Mouse (Mus musculus) liver, embryonic 11.5 days (tissue): ENCODE results near the gene Rpl7l1. TPM values are rescaled to one million over a fixed set of nuclear protein-coding genes. Genes with fewer than 3 reads are reported as not detected.
A peak's percentile ranks its signal among the peaks of the same experiment; 100 is the strongest.
"Not testable (repeated sequence)": the region's sequence is repeated elsewhere in the genome, so short reads cannot be mapped to it uniquely, and the experiment has no call there.

Source experiments
- ATAC-seq: fragments of 200-750 bp; cut with Nextera tagmentation; replicated peaks from 2 replicates; pipeline ENCODE4 v1.8.0; 2017; ENCODE audit warnings: moderate number of reproducible peaks, mild to moderate bottlenecking, moderate TSS enrichment, moderate library complexity; ENCODE audit not compliant: low FRiP score
- DNase-seq: peaks from one replicate; pipeline ENCODE4 v3.0.0-alpha.2; 2017; ENCODE audit warnings: low spot score
- H3K27ac ChIP-seq: fragments of 300-500 bp; sonication (generic); 2 replicates; pipeline ENCODE4 v1.5.1; 2014; ENCODE audit warnings: mild to moderate bottlenecking, low read depth, low read length, control low read depth
- H3K27me3 ChIP-seq: fragments of 300-500 bp; sonication (generic); replicated peaks from 2 replicates; pipeline ENCODE4 v1.6.1; 2014; ENCODE audit warnings: low read length, mixed read lengths; ENCODE audit not compliant: control insufficient read depth, insufficient read depth
- H3K36me3 ChIP-seq: fragments of 300-500 bp; sonication (generic); 2 replicates; pipeline ENCODE4 v1.6.1; 2014; ENCODE audit warnings: mild to moderate bottlenecking, low read length, moderate library complexity, mixed read lengths; ENCODE audit not compliant: control insufficient read depth, insufficient read depth
- H3K4me1 ChIP-seq: fragments of 300-500 bp; sonication (generic); replicated peaks from 2 replicates; pipeline ENCODE4 v1.6.1; 2014; ENCODE audit warnings: low read length, mixed read lengths; ENCODE audit not compliant: control insufficient read depth, insufficient read depth
- H3K4me2 ChIP-seq: fragments of 300-500 bp; sonication (generic); 2 replicates; pipeline ENCODE4 v1.6.1; 2014; ENCODE audit warnings: mild to moderate bottlenecking, control low read depth, moderate library complexity
- H3K4me3 ChIP-seq: fragments of 300-500 bp; sonication (generic); 2 replicates; pipeline ENCODE4 v1.5.1; 2014; ENCODE audit warnings: low read depth, low read length, control low read depth
- H3K9ac ChIP-seq: fragments of 300-500 bp; sonication (generic); 2 replicates; pipeline ENCODE4 v1.6.1; 2014; ENCODE audit warnings: low read depth, low read length, control low read depth
- H3K9me3 ChIP-seq: fragments of 300-500 bp; sonication (generic); 2 replicates; pipeline ENCODE4 v1.6.1; 2016; ENCODE audit warnings: low read length, inconsistent platforms, mixed read lengths; ENCODE audit not compliant: control insufficient read depth
- WGBS: fragments of 180-500 bp; shearing (Covaris S2); extraction: QIAGEN DNeasy Blood & Tissue Kit; methylation state at CpG from one replicate; pipeline ENCODE4 v1.1.7; 2014; 5-methylcytosine and 5-hydroxymethylcytosine counted together
- polyA plus RNA-seq: library from polyadenylated mRNA; unstranded; fragments of >200 nt; fragmentation: Nextera tagmentation; extraction: Ambion mirVana; gene quantifications from 2 replicates; pipeline ENCODE4 v1.2.1, GENCODE M21; 2014

Rpl7l1 gene
- polyA plus RNA-seq, 1 experiment from 2014 or later = 195 TPM

DNA sequence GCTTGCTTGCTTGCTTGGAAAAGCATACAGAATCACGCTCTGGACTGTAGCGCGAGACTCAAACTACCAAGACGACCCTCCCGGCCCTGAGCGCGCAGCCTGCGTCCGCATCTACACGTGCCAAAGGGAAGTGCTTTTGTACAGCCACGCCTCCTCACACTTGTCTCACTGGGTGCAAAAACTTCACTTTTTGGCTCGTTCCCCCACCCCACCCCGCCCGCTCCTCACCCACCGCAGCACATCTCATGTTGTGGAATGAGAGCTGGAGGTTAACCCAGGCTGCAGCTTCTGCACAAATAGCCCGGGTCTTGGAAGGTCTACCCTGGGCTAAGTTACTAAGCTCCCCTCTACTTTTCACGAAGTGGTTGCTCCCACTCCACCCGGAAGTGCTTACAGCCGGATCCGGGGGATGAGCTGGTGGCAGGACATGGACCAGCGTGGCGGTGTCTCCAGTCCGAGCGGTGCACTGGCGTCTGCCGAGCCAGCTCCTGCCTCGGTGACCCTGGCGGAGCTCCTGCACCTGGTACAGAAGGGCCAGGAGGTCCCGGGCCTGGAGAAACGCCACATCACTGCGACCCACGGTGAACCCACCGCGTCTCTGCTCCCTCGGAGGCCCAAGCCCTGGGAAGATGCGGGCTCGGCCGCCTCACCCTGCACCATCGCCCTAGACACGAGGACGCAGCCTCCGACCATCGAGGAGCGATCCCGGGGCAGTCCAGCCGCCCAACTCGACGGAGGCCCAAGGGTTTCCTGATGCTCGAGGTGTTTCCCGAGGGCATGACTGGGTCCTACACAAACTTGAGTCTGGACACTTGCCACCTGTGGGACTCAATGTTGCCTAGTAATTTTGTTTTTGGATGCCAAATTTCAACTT, 9.8 kb downstream of the Rpl7l1 start, which contains the start of gene 2310039H08Rik:
2310039H08Rik (plus strand) TSS at position 232 of the 874 bp plus-strand sequence.
- Histone ChIP-seq H3K27me3 (no peaks in the 10 kb centered on the region), H3K27ac (peak within 1 kb of the TSS; percentile 90), H3K4me2 (peak within 1 kb of the TSS; percentile 75), H3K9me3 (no peaks in the 10 kb centered on the region), H3K4me3 (peak within 1 kb of the TSS; percentile 96), H3K9ac (peak within 1 kb of the TSS; percentile 96), H3K36me3 (peaks cover 21% of the 10 kb centered on the region), H3K4me1 (peaks cover 10% of the 10 kb centered on the region)
- ATAC-seq (peak; percentile 85), DNase-seq (peak; percentile 90)
- WGBS = under 1% methylated on average over 50 of the region's 50 CpGs

DNA sequence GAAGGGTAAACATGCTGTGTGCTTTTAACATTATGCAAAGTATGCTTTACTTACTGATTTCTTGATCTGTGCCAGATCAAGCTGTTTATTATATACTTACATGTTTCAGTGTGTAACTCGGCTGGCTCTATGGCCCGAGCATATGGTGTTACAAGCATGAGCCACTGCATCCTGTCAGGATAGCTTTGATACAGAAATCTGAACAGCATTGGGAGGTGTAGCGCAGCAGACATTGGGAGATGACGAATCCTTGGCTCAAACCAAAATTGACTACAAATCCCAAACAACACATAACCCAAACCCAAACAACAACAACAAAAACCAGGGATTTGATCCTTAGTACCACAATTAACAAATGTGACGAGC, 10.5 kb downstream of the Rpl7l1 start:
- Histone ChIP-seq H3K27me3 (no peaks in the 10 kb centered on the region), H3K27ac (peak overlapping the region; percentile 90), H3K4me3 (peak overlapping the region; percentile 96), H3K4me2 (peak overlapping the region; percentile 75), H3K9ac (peak overlapping the region; percentile 96), H3K9me3 (no peaks in the 10 kb centered on the region), H3K36me3 (peaks cover 16% of the 10 kb centered on the region), H3K4me1 (peaks cover 10% of the 10 kb centered on the region)
- no peak for DNase-seq
- ATAC-seq = no peak
- 5% methylated on average over 5 of the region's 5 CpGs for WGBS

GRCm38 (mm10) chr17:46771616-46772015, 10.9 kb downstream of the Rpl7l1 start:
- H3K4me2 ChIP-seq = peak overlapping the region; percentile 75
- no peaks in the 10 kb centered on the region for H3K27me3 ChIP-seq
- no peaks in the 10 kb centered on the region for H3K9me3 ChIP-seq
- peaks cover 10% of the 10 kb centered on the region for H3K4me1 ChIP-seq
- no peak for ATAC-seq
- 55% methylated on average over 17 of the region's 17 CpGs for whole genome bisulfite sequencing
- H3K36me3 ChIP-seq = peaks cover 16% of the 10 kb centered on the region
- peak overlapping the region; percentile 96 for H3K9ac ChIP-seq
- DNase-seq = no peak
- H3K4me3 ChIP-seq = peak overlapping the region; percentile 96
- peak overlapping the region; percentile 90; the same call in 1 of the 2 replicates for H3K27ac ChIP-seq

DNA sequence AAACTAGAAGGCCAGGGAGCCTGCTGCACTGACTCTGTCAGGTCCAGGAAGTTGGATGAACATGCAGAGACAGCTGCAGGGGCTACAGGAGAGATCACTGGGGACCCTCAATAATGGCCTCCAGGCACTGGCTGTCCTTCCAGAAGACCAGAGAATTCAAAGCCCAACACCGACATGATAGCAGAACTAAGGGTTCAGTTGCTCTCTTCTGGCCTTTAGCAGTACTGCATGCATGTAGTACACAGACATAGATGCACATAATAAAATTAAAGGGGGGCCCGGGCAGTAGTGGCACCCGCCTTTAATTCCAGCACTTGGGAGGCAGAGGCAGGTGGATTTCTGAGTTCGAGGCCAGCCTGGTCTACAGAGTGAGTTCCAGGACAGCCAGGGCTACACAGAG, 11.4 kb downstream of the Rpl7l1 start:
- peaks cover 11% of the 10 kb centered on the region for H3K36me3 ChIP-seq
- no peak overlapping the region for H3K4me3 ChIP-seq
- no peak overlapping the region for H3K9ac ChIP-seq
- no peak overlapping the region for H3K27ac ChIP-seq
- peaks cover 10% of the 10 kb centered on the region for H3K4me1 ChIP-seq
- no peak for ATAC-seq
- WGBS = 86% methylated on average over 4 of the region's 4 CpGs
- H3K4me2 ChIP-seq = no peak overlapping the region
- no peak for DNase-seq
- H3K27me3 ChIP-seq = no peaks in the 10 kb centered on the region
- no peaks in the 10 kb centered on the region for H3K9me3 ChIP-seq

DNA sequence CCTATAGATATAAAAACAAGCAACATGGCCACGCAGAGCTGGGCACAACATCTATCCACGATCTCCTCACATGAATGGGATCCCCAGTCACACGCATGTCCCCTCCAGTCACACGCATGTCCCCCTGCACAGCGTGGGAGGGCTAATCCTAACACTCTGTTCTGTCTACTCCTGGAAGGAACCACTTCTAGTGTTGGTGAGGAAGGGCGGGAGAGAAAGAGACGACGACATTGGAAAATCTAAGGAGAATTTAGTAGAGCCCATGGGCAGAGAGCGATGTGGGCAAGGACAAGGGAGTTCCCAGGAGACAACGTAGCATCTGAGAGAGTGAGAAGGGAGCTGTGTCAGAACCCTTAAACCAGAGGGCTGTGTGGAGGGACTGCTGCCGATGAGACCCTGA, 11.9 kb downstream of the Rpl7l1 start:
- H3K27ac ChIP-seq = no peak overlapping the region
- no peak overlapping the region for H3K4me3 ChIP-seq
- no peaks in the 10 kb centered on the region for H3K9me3 ChIP-seq
- no peak overlapping the region for H3K9ac ChIP-seq
- peaks cover 7% of the 10 kb centered on the region for H3K36me3 ChIP-seq
- DNase-seq = no peak
- peaks cover 10% of the 10 kb centered on the region for H3K4me1 ChIP-seq
- 89% methylated on average over 11 of the region's 11 CpGs for WGBS
- H3K27me3 ChIP-seq = no peaks in the 10 kb centered on the region
- no peak overlapping the region for H3K4me2 ChIP-seq
- ATAC-seq = no peak

DNA sequence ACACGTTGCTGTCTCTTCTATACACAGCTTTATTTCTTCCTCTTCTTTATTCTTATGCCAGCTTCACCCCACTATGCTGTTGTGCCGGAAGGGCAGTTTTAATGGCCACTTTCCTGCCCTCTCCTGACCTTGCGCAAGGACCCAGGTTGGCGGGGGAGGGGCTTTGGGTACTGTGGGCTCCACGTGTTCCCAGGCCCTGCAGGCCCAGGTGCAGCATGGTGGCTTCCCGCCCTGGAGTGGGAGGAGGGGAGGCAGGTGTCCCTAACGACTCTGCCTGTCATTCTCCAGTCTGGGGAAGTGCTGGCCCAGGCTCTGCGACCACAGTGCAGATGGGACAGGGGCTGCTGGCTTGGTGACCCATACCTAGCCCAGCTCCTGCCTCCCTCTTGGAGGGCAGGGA, 14.6 kb downstream of the Rpl7l1 start:
- WGBS = 54% methylated on average over 8 of the region's 8 CpGs
- H3K4me2 ChIP-seq = no peak overlapping the region
- H3K36me3 ChIP-seq = no peaks in the 10 kb centered on the region
- no peak for DNase-seq
- no peak overlapping the region for H3K27ac ChIP-seq
- no peak overlapping the region for H3K9ac ChIP-seq
- H3K9me3 ChIP-seq = no peaks in the 10 kb centered on the region
- no peak overlapping the region for H3K4me3 ChIP-seq
- H3K27me3 ChIP-seq = no peaks in the 10 kb centered on the region
- ATAC-seq = no peak
- H3K4me1 ChIP-seq = peaks cover 6% of the 10 kb centered on the region

GRCm38 (mm10) chr17:46764916-46765315, 17.6 kb downstream of the Rpl7l1 start:
- not testable (repeated sequence) for H3K4me3 ChIP-seq, H3K4me2 ChIP-seq, H3K4me1 ChIP-seq, H3K27me3 ChIP-seq, H3K9me3 ChIP-seq, DNase-seq, H3K36me3 ChIP-seq, H3K27ac ChIP-seq, ATAC-seq, H3K9ac ChIP-seq
- 68% methylated on average over 7 of the region's 9 CpGs for WGBS

DNA sequence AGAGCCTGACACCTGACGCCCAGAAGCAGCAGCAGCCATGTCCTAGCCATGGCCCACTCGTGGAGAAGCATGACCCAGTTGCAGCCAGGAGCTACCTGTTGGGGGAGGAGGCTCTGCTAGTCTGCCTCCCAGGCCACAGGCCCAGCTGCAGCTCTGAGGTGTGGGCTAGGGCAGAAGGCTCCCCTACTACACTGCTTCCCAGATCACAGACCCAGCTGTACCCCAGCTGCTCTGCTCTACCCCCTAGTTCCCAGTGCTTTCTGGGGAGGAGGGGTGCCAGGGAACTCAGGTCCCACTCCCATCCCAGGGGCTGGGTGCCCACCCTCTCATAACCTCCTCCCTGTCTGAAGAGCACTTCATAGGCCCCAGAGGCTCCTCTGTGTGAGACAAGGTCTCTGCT, 18.9 kb downstream of the Rpl7l1 start, which contains the start of gene Ptcra:
Ptcra (minus strand) TSS at position 169 of the 400 bp plus-strand sequence.
- no peaks in the 10 kb centered on the region for H3K27me3 ChIP-seq
- no peaks in the 10 kb centered on the region for H3K4me1 ChIP-seq
- H3K4me2 ChIP-seq = no peak within 1 kb of the TSS
- H3K4me3 ChIP-seq = no peak within 1 kb of the TSS
- no peak within 1 kb of the TSS for H3K9ac ChIP-seq
- no peaks in the 10 kb centered on the region for H3K36me3 ChIP-seq
- ATAC-seq (no peak), DNase-seq (no peak)
- WGBS = 62% methylated on average over 2 of the region's 2 CpGs
- no peaks in the 10 kb centered on the region for H3K9me3 ChIP-seq
- no peak within 1 kb of the TSS; the same call in 1 of the 2 replicates for H3K27ac ChIP-seq

- ATAC-seq = no peak
Observed at GRCm38 (mm10) chr17:46758753-46759152, 23.7 kb downstream of the Rpl7l1 start.

More at GRCm38 (mm10) chr17:46758753-46759152, 23.7 kb downstream of the Rpl7l1 start:
- no peaks in the 10 kb centered on the region for H3K9me3 ChIP-seq
- no peak overlapping the region for H3K27ac ChIP-seq
- no peak for DNase-seq
- no peaks in the 10 kb centered on the region for H3K27me3 ChIP-seq
- no peak overlapping the region for H3K4me3 ChIP-seq
- H3K4me2 ChIP-seq = no peak overlapping the region
- H3K36me3 ChIP-seq = no peaks in the 10 kb centered on the region
- H3K9ac ChIP-seq = no peak overlapping the region; the same call in 1 of the 2 replicates
- no peaks in the 10 kb centered on the region for H3K4me1 ChIP-seq
- WGBS = 83% methylated on average over 12 of the region's 12 CpGs
